Mouse (Mus musculus) midbrain, postnatal 0 days (tissue): ENCODE data around the gene Dlec1. TPM values are rescaled to one million over a fixed set of nuclear protein-coding genes. Genes with fewer than 3 reads are reported as not detected.

ENCODE experiments used
- ATAC-seq: fragments of 200-750 bp; cut with Nextera tagmentation; 2 replicates; pipeline ENCODE4 v1.8.0; 2017; ENCODE audit warnings: moderate number of reproducible peaks, mild to moderate bottlenecking, moderate TSS enrichment, moderate library complexity; ENCODE audit not compliant: low FRiP score
- DNase-seq: peaks from one replicate; pipeline ENCODE4 v3.0.0-alpha.2; 2015; ENCODE audit warnings: low spot score
- H3K27ac ChIP-seq: fragments of 300-500 bp; sonication (generic); 2 replicates; pipeline ENCODE4 v1.5.1; 2014; ENCODE audit warnings: low read depth, mild to moderate bottlenecking, low read length, mixed read lengths
- H3K27me3 ChIP-seq: fragments of 300-500 bp; sonication (generic); 2 replicates; pipeline ENCODE4 v1.6.1; 2014; ENCODE audit warnings: low read length, control low read depth, mixed read lengths; ENCODE audit not compliant: insufficient read depth
- H3K36me3 ChIP-seq: fragments of 300-500 bp; sonication (generic); 2 replicates; pipeline ENCODE4 v1.6.1; 2014; ENCODE audit warnings: low read length, control low read depth, mixed read lengths; ENCODE audit not compliant: insufficient read depth
- H3K4me1 ChIP-seq: fragments of 300-500 bp; sonication (generic); 2 replicates; pipeline ENCODE4 v1.6.1; 2014; ENCODE audit warnings: mild to moderate bottlenecking, control low read depth, antibody characterized with exemption, low read length, mixed read lengths; ENCODE audit not compliant: insufficient read depth
- H3K4me2 ChIP-seq: fragments of 300-500 bp; sonication (generic); 2 replicates; pipeline ENCODE4 v1.6.1; 2014; ENCODE audit warnings: low read depth, mild to moderate bottlenecking, low read length, mixed read lengths; ENCODE audit not compliant: poor library complexity, severe bottlenecking
- H3K4me3 ChIP-seq: fragments of 300-500 bp; sonication (generic); 2 replicates; pipeline ENCODE4 v1.5.1; 2014; ENCODE audit warnings: low read depth, mild to moderate bottlenecking, low read length, moderate library complexity
- H3K9ac ChIP-seq: fragments of 300-500 bp; sonication (generic); replicated peaks from 2 replicates; pipeline ENCODE4 v1.6.1; 2014; ENCODE audit warnings: mild to moderate bottlenecking, low read length, moderate library complexity, mixed read lengths; ENCODE audit not compliant: poor library complexity, severe bottlenecking
- H3K9me3 ChIP-seq: fragments of 300-500 bp; sonication (generic); 2 replicates; pipeline ENCODE4 v1.6.1; 2016; ENCODE audit warnings: low read length, control low read depth
- CTCF ChIP-seq: IDR thresholded peaks from 2 replicates; pipeline ENCODE4 v1.5.1; 2016; ENCODE audit warnings: antibody characterized with exemption, mild to moderate bottlenecking
- WGBS: fragments of 180-500 bp; shearing (Covaris S2); extraction: QIAGEN DNeasy Blood & Tissue Kit; methylation state at CpG from one replicate; pipeline ENCODE4 v1.1.7; 2014; 5-methylcytosine and 5-hydroxymethylcytosine counted together
- polyA plus RNA-seq: library from polyadenylated mRNA; unstranded; fragments of >200 nt; fragmentation: Nextera tagmentation; extraction: Ambion mirVana; gene quantifications from 2 replicates; pipeline ENCODE4 v1.2.1, GENCODE M21; 2015
- total RNA-seq: library from RNA; depleted of rRNA; stranded (reverse); fragments of >200 nt; gene quantifications from 2 replicates; pipeline ENCODE4 v1.2.3, GENCODE M21; 2014

Gene Dlec1
- total and polyA plus RNA-seq, 2 experiments from 2014 or later, result 0.95 to 2.8 TPM

DNA sequence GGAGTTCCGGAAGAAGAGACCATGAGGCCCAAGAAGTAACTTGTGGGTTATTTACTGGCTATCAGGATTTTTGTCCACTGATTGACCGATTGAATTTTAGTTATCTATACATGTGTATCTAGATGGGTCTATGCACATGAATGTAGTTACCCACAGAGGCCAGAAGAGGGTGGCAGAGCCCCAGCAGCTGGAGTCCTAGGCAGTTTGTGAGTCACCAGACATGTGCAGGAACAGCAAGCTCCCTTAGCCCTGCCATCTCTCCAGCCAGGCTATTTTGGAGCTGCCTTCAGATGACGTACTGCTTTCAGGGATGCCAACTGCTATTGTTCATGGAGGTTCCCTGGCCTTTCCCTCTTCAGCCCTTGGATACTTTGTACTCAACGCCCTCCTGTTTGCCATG, 5.3 kb downstream of the Dlec1 start:
- TF ChIP-seq CTCF, result peak; percentile 43
- Histone ChIP-seq H3K4me1 (0 out of 2 replicates have a peak, but pooled peaks cover 5% of the 10 kb centered on the region), H3K9me3 (no peaks in the 10 kb centered on the region), H3K4me2 (no peak overlapping the region), H3K27ac (no peak overlapping the region), H3K4me3 (no peak overlapping the region), H3K36me3 (no peaks in the 10 kb centered on the region), H3K27me3 (no peaks in the 10 kb centered on the region), H3K9ac (no peak overlapping the region)
- no peak for DNase-seq
- no peak for ATAC-seq
- 84% methylated on average over 4 of the region's 4 CpGs for WGBS

DNA sequence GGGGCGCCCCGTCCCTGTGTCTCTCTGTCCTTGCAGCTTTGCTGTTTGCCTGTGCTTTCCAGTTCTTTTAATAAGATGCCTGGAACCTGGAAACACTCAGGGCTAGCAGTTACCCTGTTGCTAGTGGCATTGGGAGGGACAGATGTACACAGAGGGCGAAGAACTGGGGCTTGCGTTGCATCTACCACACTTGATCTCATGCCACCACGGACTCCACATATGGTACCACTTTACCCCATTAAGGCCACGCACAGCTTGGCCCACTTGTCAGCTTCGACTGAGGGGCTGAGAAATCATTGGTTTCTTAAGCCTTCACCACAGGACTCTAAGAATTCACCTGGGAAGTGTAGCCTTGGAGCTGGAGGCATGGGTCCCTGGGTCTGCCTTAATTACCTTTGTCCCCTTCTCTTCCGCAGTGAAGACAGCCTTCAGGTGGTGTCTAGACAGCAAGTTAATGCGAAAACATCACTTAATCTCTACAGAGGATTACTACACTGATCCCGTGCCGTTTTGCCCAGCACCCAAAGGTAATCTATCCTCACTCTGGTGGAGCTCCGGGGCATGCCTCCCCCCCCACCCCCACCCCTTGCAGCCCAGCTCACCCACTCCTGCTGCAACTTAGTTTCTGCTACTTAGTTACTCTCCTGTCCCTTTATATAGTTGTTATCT, 7.5 kb downstream of the Dlec1 start:
- Histone ChIP-seq H3K27me3 (no peaks in the 10 kb centered on the region), H3K4me1 (no peaks in the 10 kb centered on the region), H3K4me2 (no peak overlapping the region), H3K9ac (no peak overlapping the region), H3K9me3 (no peaks in the 10 kb centered on the region), H3K27ac (no peak overlapping the region), H3K36me3 (no peaks in the 10 kb centered on the region), H3K4me3 (no peak overlapping the region)
- no peak for ATAC-seq
- no peak for DNase-seq
- 54% methylated on average over 12 of the region's 12 CpGs for WGBS
- no peak for TF ChIP-seq CTCF

DNA sequence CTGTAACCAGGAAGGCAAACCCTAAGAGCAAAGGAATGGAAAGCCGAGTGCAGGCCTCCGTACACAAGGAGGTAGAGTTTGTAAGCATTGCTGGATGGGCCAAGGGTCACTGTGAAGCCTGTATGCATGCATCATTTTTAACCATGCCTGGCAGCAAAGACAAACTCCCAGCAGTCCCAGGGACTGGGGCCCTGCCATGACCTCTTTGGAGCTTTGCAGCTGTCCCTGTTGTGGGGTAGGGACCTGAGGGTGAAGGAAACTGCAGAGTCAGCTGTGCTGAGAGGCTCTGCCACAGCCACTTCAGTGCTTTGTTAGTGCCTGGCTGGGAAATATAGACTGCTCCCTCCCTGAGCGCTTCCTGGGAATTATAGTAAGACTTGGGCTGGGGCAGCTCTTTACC, 8.4 kb downstream of the Dlec1 start:
- Histone ChIP-seq H3K27me3 (no peaks in the 10 kb centered on the region), H3K4me1 (no peaks in the 10 kb centered on the region), H3K4me2 (no peak overlapping the region), H3K9ac (no peak overlapping the region), H3K27ac (no peak overlapping the region), H3K4me3 (no peak overlapping the region), H3K9me3 (no peaks in the 10 kb centered on the region), H3K36me3 (no peaks in the 10 kb centered on the region)
- ATAC-seq, result no peak
- TF ChIP-seq CTCF, result no peak
- DNase-seq, result no peak
- WGBS, result 69% methylated on average over 3 of the region's 3 CpGs

DNA sequence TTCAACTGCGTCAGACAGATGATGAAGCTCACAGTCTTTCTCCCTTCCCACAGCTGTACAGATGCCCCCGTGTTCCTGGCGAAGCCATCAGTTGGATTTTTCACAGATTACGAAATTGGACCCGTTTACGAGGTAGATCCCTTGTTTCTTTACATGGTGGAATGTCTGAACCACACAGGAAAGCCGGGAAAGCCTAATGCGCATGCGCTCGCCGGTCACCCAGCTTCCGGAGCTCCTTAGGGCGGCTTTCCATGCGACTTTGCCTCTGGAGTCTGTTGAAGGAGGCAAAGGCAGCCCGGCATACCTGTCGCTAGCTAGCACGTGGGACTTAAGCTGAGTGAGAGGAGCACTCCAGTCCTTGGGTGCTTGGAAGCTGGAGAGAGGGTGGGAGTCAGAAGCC, 12.6 kb downstream of the Dlec1 start:
- Histone ChIP-seq H3K9me3 (no peaks in the 10 kb centered on the region), H3K9ac (no peak overlapping the region), H3K4me3 (no peak overlapping the region), H3K27me3 (no peaks in the 10 kb centered on the region), H3K4me1 (no peaks in the 10 kb centered on the region), H3K36me3 (no peaks in the 10 kb centered on the region), H3K4me2 (no peak overlapping the region), H3K27ac (no peak overlapping the region)
- ATAC-seq (no peak), DNase-seq (no peak)
- no peak for TF ChIP-seq CTCF
- 91% methylated on average over 17 of the region's 17 CpGs for WGBS

DNA sequence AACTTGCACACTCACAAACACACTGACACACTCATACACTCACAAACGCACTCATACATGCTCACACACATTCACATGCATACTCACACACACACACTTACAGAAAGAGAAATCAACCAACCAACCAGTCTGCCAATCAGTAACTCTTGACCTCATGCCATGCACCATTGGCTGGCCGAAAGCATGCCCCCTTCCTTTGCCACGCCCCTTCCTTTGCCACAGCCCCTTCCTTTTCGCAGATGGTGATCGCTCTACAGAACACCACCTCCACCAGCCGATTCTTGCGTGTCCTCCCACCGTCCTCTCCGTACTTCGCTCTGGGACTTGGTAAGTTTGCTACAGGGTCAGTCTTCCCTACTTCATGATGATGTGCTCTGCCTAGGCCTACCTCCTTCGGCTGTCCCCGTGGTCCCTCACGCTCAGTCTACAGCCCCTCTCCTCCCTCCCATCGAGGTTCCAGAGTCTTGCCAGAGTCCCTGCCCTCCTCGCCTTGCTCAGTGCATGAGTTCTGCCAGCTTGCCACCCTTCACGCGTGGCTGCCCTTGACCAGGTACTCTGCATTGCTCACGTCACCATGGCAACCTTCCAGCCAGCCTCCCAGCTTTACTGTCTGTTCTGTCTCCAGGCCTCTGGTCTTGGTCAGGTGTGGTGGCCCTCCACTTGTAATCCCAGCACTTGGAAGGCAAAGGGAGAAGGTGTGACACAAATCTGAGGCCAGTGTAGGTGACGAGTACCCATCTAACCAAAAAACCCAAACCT, 17.3 kb downstream of the Dlec1 start:
- Histone ChIP-seq H3K4me1 (no peaks in the 10 kb centered on the region), H3K27ac (no peak overlapping the region), H3K27me3 (no peaks in the 10 kb centered on the region), H3K4me2 (no peak overlapping the region), H3K36me3 (no peaks in the 10 kb centered on the region), H3K9ac (no peak overlapping the region), H3K9me3 (no peaks in the 10 kb centered on the region), H3K4me3 (no peak overlapping the region)
- WGBS, result 82% methylated on average over 19 of the region's 19 CpGs
- peak; percentile 19 for DNase-seq
- TF ChIP-seq CTCF, result no peak
- ATAC-seq, result no peak

DNA sequence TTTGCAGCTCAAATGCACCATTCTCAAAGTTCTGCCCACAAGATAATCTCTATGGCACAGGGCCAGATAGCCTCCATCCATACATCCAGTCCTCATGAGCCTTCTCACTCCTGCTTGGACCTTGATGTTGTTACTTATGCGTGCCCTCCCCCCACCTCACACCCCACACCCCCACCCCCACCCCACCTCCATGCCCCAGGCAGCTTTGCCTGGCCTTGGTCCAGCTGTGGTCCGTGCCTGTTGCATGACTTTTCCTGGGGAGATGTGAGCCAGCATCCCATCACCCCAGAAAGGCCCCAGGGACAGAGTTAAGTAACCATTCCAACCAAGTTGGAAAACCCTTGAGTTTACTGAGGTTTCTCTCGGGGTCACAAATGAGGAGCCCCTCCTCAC, 17.9 kb downstream of the Dlec1 start:
- no peak overlapping the region for H3K4me3 ChIP-seq
- H3K27me3 ChIP-seq, result no peaks in the 10 kb centered on the region
- H3K4me2 ChIP-seq, result no peak overlapping the region
- H3K4me1 ChIP-seq, result no peaks in the 10 kb centered on the region
- ATAC-seq (no peak), DNase-seq (no peak)
- no peaks in the 10 kb centered on the region for H3K9me3 ChIP-seq
- H3K9ac ChIP-seq, result no peak overlapping the region
- no peaks in the 10 kb centered on the region for H3K36me3 ChIP-seq
- 70% methylated on average over 3 of the region's 3 CpGs for WGBS
- no peak overlapping the region for H3K27ac ChIP-seq
- no peak for TF ChIP-seq CTCF
